Mouse (Mus musculus): ENCODE results near the gene Lhx1.

The Lhx1 gene

DNA sequence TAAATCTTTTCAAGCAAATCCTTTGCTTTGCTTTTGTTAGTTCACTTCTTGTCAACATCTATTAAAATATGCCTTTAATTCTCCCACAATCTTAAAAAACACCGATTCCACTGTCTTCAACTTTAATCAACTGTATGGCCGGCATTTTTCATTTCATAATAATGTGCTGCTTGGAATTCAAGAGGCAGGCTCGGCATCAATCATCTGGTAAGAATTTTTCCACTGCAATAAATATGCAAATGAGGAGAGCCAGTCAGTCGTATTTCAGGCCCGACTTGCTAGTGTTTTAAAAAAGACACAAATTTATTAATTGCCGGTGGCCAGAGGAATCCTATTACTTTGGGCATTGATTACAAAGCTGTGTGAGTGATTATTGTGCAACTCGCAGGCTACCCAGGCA is 43.7 kb downstream of the Lhx1 start:
- no peak for DNase-seq (ENCODE audit: low read depth)

DNA sequence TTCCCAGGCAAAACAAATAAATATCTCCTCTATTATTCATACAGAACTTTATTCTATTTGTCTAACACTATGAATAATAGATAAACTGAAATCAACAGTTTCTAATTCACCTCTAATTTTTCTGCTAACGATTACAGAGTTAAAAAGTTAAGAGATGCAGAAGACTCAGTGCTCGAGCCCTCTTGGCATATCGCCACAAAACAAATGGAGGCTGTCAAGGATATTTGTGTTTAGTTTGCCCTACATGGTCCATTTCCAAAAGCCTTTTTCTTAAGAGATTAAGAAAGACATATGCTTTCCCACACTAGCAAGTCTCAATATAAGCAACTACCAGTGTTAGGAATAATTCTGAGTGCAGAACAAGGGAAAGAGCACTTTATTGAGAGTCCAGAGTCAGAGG is 44.9 kb downstream of the Lhx1 start:
- no peak for DNase-seq (ENCODE audit: low read depth)

DNA sequence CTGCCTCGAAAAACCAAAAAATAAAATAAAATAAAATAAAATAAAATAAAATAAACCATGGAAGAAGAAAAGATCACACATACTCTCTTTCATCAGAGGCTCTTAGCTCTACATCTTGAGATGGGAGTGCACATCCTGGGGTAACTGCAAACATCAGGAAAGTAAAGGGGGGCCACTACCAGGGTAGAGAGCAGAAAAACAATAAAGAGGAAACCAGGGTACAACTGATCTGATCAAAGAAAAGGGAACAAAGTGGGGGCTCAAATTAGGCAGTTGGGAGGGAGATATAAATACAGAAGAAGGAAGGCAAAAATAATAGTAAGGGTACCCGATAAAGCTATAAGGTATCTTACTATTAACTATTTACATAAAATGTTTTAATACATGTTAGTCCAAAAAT is 48.7 kb downstream of the Lhx1 start:
- DNase-seq (ENCODE audit: low read depth) = no peak

DNA sequence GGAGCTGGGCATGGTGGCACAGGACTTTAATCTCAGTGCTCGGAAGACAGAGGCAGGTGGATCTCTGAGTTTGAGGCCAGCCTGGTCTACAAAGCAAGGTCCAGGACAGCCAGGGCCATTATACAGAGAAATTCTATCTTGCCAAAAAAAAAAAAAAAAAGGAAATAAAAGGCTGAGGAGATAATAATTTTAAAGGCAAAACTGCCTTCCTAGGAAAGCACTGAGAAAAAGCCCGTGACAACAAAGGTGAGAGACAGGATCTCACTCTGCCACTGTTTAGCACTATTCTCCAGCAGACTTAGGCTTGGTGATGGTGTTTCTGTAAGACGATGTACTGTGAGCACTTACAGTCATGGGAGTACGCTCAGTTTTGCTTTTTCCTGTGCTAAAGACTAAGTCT is 49.3 kb downstream of the Lhx1 start:
- DNase-seq (ENCODE audit: low read depth) = no peak

DNA sequence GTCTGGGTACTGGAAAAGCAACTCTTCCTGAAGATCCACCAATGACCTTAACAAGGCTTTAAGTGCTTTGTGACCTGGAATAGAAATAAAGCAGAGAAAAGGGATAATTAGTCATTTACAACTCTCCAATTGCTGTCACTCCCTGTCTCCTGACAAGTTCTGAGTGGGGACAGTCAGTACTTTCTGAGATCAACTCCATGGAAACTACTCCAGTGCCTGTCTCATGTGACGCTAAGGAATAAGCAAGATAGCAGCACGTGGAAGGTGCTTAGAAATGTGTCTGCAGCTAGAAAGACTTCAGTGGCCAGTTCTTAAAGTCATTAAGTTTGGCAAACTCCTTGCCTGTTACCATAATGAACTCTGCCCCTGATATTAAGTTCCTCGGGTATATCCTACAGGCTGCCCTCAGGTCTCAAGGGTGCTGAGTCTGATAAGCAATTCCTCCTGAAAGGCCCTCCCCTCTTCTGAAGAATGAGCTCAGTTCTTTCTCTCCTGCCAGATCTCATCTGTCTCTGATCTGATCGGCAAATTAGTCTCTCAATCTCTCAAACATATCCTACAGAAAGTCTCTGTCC is 52.2 kb downstream of the Lhx1 start:
- no peak for DNase-seq (ENCODE audit: low read depth)
